ENCODE assay signal across 24 mouse cellular contexts in genomic region chrX:166906602-166907001, GRCm38 (mm10).
"Had no signal": no experiment of that assay in that cellular context is flagged by ENCODE, and none has a peak within 500 bp of the region (broad histone marks: within the 10 kb centered on the region; RNA-seq: fewer than 3 reads in every experiment).

No protein-coding gene starts in this region.

- DNase-seq: kidney, adult 18-20 months; kidney, adult 9 months; kidney, postnatal 14 days; kidney, postnatal 4 days; layer of hippocampus, adult 9-11 months; liver, postnatal 0 days; lung, embryonic 14.5 days; lung, postnatal 36 days; midbrain, embryonic 14.5 days; spleen, adult 18-20 months; thymus, adult 18-20 months; thymus, postnatal 36 days had no signal

- H3K27ac ChIP-seq: limb, embryonic 12.5 days; limb, embryonic 15.5 days; liver, embryonic 14.5 days; midbrain, embryonic 10.5 days; neural tube, embryonic 12.5 days; neural tube, embryonic 15.5 days; stomach, embryonic 15.5 days had no signal

- ATAC-seq: inflammation-experienced regulatory T-cells, adult 6 months; intestine, embryonic 16.5 days; liver, postnatal 0 days; lung, postnatal 0 days had no signal

- H3K4me1 ChIP-seq: limb, embryonic 12.5 days; limb, embryonic 15.5 days; midbrain, embryonic 10.5 days; neural tube, embryonic 12.5 days; neural tube, embryonic 15.5 days; stomach, embryonic 15.5 days had no signal

- H3K4me3 ChIP-seq: limb, embryonic 12.5 days; limb, embryonic 15.5 days; megakaryocyte, embryonic 14.5 days; midbrain, embryonic 10.5 days; neural tube, embryonic 12.5 days; neural tube, embryonic 15.5 days; stomach, embryonic 15.5 days had no signal

- H3K27me3 ChIP-seq: neural tube, embryonic 15.5 days; stomach, embryonic 15.5 days had no signal

- H3K4me2 ChIP-seq: limb, embryonic 12.5 days; limb, embryonic 15.5 days; liver, embryonic 11.5 days; lung, embryonic 14.5 days; neural tube, embryonic 12.5 days; neural tube, embryonic 15.5 days; stomach, embryonic 15.5 days had no signal

- H3K36me3 ChIP-seq: limb, embryonic 12.5 days; limb, embryonic 15.5 days; midbrain, embryonic 10.5 days; neural tube, embryonic 12.5 days; neural tube, embryonic 15.5 days; stomach, embryonic 15.5 days had no signal

- H3K9ac ChIP-seq: limb, embryonic 12.5 days; limb, embryonic 15.5 days; liver, embryonic 14.5 days; liver, postnatal 0 days; lung, embryonic 14.5 days; neural tube, embryonic 12.5 days; neural tube, embryonic 15.5 days; stomach, embryonic 15.5 days had no signal

- H3K9me3 ChIP-seq: limb, embryonic 12.5 days; limb, embryonic 15.5 days; midbrain, embryonic 10.5 days; neural tube, embryonic 12.5 days; neural tube, embryonic 15.5 days; stomach, embryonic 15.5 days had no signal
